Mouse (Mus musculus) lung, adult 2 months (tissue): ENCODE data around the gene Mboat7. TPM values are rescaled to one million over a fixed set of nuclear protein-coding genes. Genes with fewer than 3 reads are reported as not detected.
"Not testable (repeated sequence)": the region's sequence is repeated elsewhere in the genome, so short reads cannot be mapped to it uniquely, and the experiment has no call there.

Experiments
- DNase-seq: peaks from one replicate; pipeline ENCODE4 v3.0.0; 2022
- H3K4me1 ChIP-seq: fragments of 200-500 bp; 2 replicates; pipeline ENCODE4 v1.6.1; 2011; ENCODE audit warnings: low read length; ENCODE audit not compliant: control insufficient read depth, insufficient read depth
- H3K4me3 ChIP-seq: fragments of 200-500 bp; replicated peaks from 2 replicates; pipeline ENCODE3; 2011; ENCODE audit warnings: low read depth, mild to moderate bottlenecking, control low read depth, low read length; ENCODE audit errors: extremely low read depth
- CTCF ChIP-seq: fragments of 200-500 bp; IDR thresholded peaks from 2 replicates; pipeline ENCODE4 v1.5.1; 2011; ENCODE audit warnings: mild to moderate bottlenecking, low read length, control low read depth; ENCODE audit not compliant: insufficient read depth
- POLR2A ChIP-seq: fragments of 200-500 bp; IDR thresholded peaks from 2 replicates; pipeline ENCODE4 v1.6.1; 2011; ENCODE audit warnings: low read depth, mild to moderate bottlenecking, control low read depth, low read length, borderline replicate concordance; ENCODE audit errors: extremely low read depth
- WGBS: fragments of 180-500 bp; shearing (Covaris S2); methylation state at CpG from one replicate; pipeline ENCODE4 v1.1.7; 2018; 5-methylcytosine and 5-hydroxymethylcytosine counted together
- polyA plus RNA-seq: library from polyadenylated mRNA; depleted of rRNA; stranded (reverse); fragments of >200 nt; gene quantifications from 2 replicates; pipeline ENCODE4 v1.2.3, GENCODE M21; 2012

The Mboat7 gene
- polyA plus RNA-seq, 1 experiment: 60.1 TPM

- no peak overlapping the region for H3K4me3 ChIP-seq
- 40% methylated on average over 11 of the region's 11 CpGs for WGBS
- TF ChIP-seq CTCF: no peak
- no peak for TF ChIP-seq POLR2A
- peaks cover 16% of the 10 kb centered on the region for H3K4me1 ChIP-seq
- DNase-seq: peak; percentile 7
Measured at GRCm38 (mm10) chr7:3706343-3706934, 13.1 kb upstream of the Mboat7 start.

GRCm38 (mm10) chr7:3705911-3706310 lies 12.6 kb upstream of the Mboat7 start:
- 21% methylated on average over 6 of the region's 6 CpGs for WGBS
- peaks cover 16% of the 10 kb centered on the region for H3K4me1 ChIP-seq
- TF ChIP-seq CTCF: no peak
- TF ChIP-seq POLR2A: no peak
- no peak overlapping the region for H3K4me3 ChIP-seq
- DNase-seq: no peak

- Histone ChIP-seq H3K4me1 (peaks cover 16% of the 10 kb centered on the region), H3K4me3 (peak overlapping the region; percentile 20)
- not testable (repeated sequence) for DNase-seq
- 13% methylated on average over 7 of the region's 7 CpGs for WGBS
Measured at GRCm38 (mm10) chr7:3705461-3705860, 12.1 kb upstream of the Mboat7 start.

GRCm38 (mm10) chr7:3704475-3704874 lies 11.2 kb upstream of the Mboat7 start:
- H3K4me3 ChIP-seq: peak overlapping the region; percentile 87
- DNase-seq: no peak
- H3K4me1 ChIP-seq: peaks cover 16% of the 10 kb centered on the region
- TF ChIP-seq CTCF (no peak), POLR2A (no peak)
- WGBS: under 1% methylated on average over 20 of the region's 20 CpGs

GRCm38 (mm10) chr7:3703879-3704441 lies 10.6 kb upstream of the Mboat7 start, which contains the start of gene Rps9:
Rps9 (plus strand) TSS chr7:3703993.
- TF ChIP-seq CTCF (peak; percentile 24; the same call in 1 of the 2 replicates), POLR2A (peak; percentile 99)
- peak within 1 kb of the TSS; percentile 87 for H3K4me3 ChIP-seq
- peaks cover 16% of the 10 kb centered on the region for H3K4me1 ChIP-seq
- under 1% methylated on average over 42 of the region's 42 CpGs for WGBS
- peak; percentile 92 for DNase-seq

GRCm38 (mm10) chr7:3703148-3703878 lies 10.0 kb upstream of the Mboat7 start:
- no peak for DNase-seq
- TF ChIP-seq POLR2A (no peak), CTCF (no peak)
- H3K4me1 ChIP-seq: peaks cover 16% of the 10 kb centered on the region
- peak overlapping the region; percentile 87 for H3K4me3 ChIP-seq
- 21% methylated on average over 6 of the region's 6 CpGs for WGBS

- Histone ChIP-seq H3K4me3 (no peak overlapping the region), H3K4me1 (no peaks in the 10 kb centered on the region)
- TF ChIP-seq POLR2A (no peak), CTCF (no peak)
- no peak for DNase-seq
- WGBS: 90% methylated on average over 6 of the region's 6 CpGs
Measured at GRCm38 (mm10) chr7:3698471-3698870, 5.1 kb upstream of the Mboat7 start.

GRCm38 (mm10) chr7:3694949-3695305 lies 1.6 kb upstream of the Mboat7 start:
- DNase-seq: not testable (repeated sequence)
- 5% methylated on average over 9 of the region's 9 CpGs for WGBS

GRCm38 (mm10) chr7:3694076-3694948 lies 989 bp upstream of the Mboat7 start:
- WGBS: 1% methylated on average over 48 of the region's 55 CpGs

More at GRCm38 (mm10) chr7:3694949-3695305, 1.6 kb upstream of the Mboat7 start:
- peak overlapping the region; percentile 60 for H3K4me3 ChIP-seq
- not testable (repeated sequence) for H3K4me1 ChIP-seq

GRCm38 (mm10) chr7:3693809-3694075 lies 419 bp upstream of the Mboat7 start:
- Histone ChIP-seq H3K4me1 (no peaks in the 10 kb centered on the region), H3K4me3 (peak overlapping the region; percentile 59)
- DNase-seq: no peak
- 0% methylated on average over 18 of the region's 18 CpGs for WGBS
- TF ChIP-seq POLR2A (no peak), CTCF (no peak)

More at GRCm38 (mm10) chr7:3694076-3694948, 989 bp upstream of the Mboat7 start:
- Histone ChIP-seq H3K4me3 (peak overlapping the region; percentile 60), H3K4me1 (no peaks in the 10 kb centered on the region)
- peak; percentile 58 for DNase-seq
- TF ChIP-seq CTCF (no peak), POLR2A (no peak)
